Mouse (Mus musculus): ENCODE measurements around the gene Cacna2d2. TPM values are rescaled to one million over a fixed set of nuclear protein-coding genes. Genes with fewer than 3 reads are reported as not detected.

Cacna2d2 gene
- polyA plus RNA-seq, 1 experiment: not detected

GRCm38 (mm10) chr9:107526198-107527026 is 127.0 kb downstream of the Cacna2d2 start:
- Histone ChIP-seq H3K36me3 (ENCODE audit: control insufficient read depth) (no peaks in the 10 kb centered on the region), H3K4me3 (replicated peaks) (peak overlapping the region; percentile 51), H3K27me3 (ENCODE audit: control insufficient read depth) (peaks cover 53% of the 10 kb centered on the region), H3K9me3 (ENCODE audit: control insufficient read depth, low read length) (peaks cover 3% of the 10 kb centered on the region; the same call in 1 of the 2 replicates), H3K4me1 (ENCODE audit: control insufficient read depth) (peaks cover 19% of the 10 kb centered on the region)
- TF ChIP-seq TAL1 (IDR thresholded peaks at IDR 0.05; ENCODE audit: low read length): no peak
- no peak for TF ChIP-seq GATA1 (IDR thresholded peaks at IDR 0.05; ENCODE audit: low read length)

GRCm38 (mm10) chr9:107533791-107534407 is 134.5 kb downstream of the Cacna2d2 start, which contains the start of gene Tmem115:
Gene Tmem115, plus strand, starts transcription at chr9:107533945.
- peaks cover 3% of the 10 kb centered on the region; the same call in 1 of the 2 replicates for H3K27me3 ChIP-seq (ENCODE audit: control insufficient read depth)
- H3K4me1 ChIP-seq (ENCODE audit: control insufficient read depth): peaks cover 54% of the 10 kb centered on the region
- peaks cover 32% of the 10 kb centered on the region for H3K36me3 ChIP-seq (ENCODE audit: control insufficient read depth)
- peak within 1 kb of the TSS; percentile 70 for H3K4me3 ChIP-seq (replicated peaks)
- no peak for TF ChIP-seq TAL1 (IDR thresholded peaks at IDR 0.05; ENCODE audit: low read length)
- no peaks in the 10 kb centered on the region for H3K9me3 ChIP-seq (ENCODE audit: control insufficient read depth, low read length)

- Histone ChIP-seq H3K27me3 (ENCODE audit: control insufficient read depth) (peaks cover 3% of the 10 kb centered on the region; the same call in 1 of the 2 replicates), H3K36me3 (ENCODE audit: control insufficient read depth) (peaks cover 39% of the 10 kb centered on the region), H3K4me3 (replicated peaks) (peak overlapping the region; percentile 70), H3K9me3 (ENCODE audit: control insufficient read depth, low read length) (no peaks in the 10 kb centered on the region), H3K4me1 (ENCODE audit: control insufficient read depth) (peaks cover 55% of the 10 kb centered on the region)
- TF ChIP-seq GATA1 (IDR thresholded peaks at IDR 0.05; ENCODE audit: low read length) (no peak), TAL1 (IDR thresholded peaks at IDR 0.05; ENCODE audit: low read length) (no peak)
Observed at GRCm38 (mm10) chr9:107534408-107535202, 135.2 kb downstream of the Cacna2d2 start.

GRCm38 (mm10) chr9:107538231-107538630 is 138.8 kb downstream of the Cacna2d2 start:
- H3K4me1 ChIP-seq (ENCODE audit: control insufficient read depth): peaks cover 86% of the 10 kb centered on the region
- H3K4me3 ChIP-seq (replicated peaks): no peak overlapping the region
- H3K36me3 ChIP-seq (ENCODE audit: control insufficient read depth): peaks cover 48% of the 10 kb centered on the region
- no peaks in the 10 kb centered on the region for H3K9me3 ChIP-seq (ENCODE audit: control insufficient read depth, low read length)
- H3K27me3 ChIP-seq (ENCODE audit: control insufficient read depth): no peaks in the 10 kb centered on the region
- TF ChIP-seq TAL1 (IDR thresholded peaks at IDR 0.05; ENCODE audit: low read length) (no peak), GATA1 (IDR thresholded peaks at IDR 0.05; ENCODE audit: low read length) (no peak)

- H3K9me3 ChIP-seq (ENCODE audit: control insufficient read depth, low read length): no peaks in the 10 kb centered on the region
- no peak overlapping the region for H3K4me3 ChIP-seq (replicated peaks)
- peaks cover 83% of the 10 kb centered on the region for H3K4me1 ChIP-seq (ENCODE audit: control insufficient read depth)
- peaks cover 48% of the 10 kb centered on the region for H3K36me3 ChIP-seq (ENCODE audit: control insufficient read depth)
- TF ChIP-seq GATA1 (IDR thresholded peaks at IDR 0.05; ENCODE audit: low read length) (no peak), TAL1 (IDR thresholded peaks at IDR 0.05; ENCODE audit: low read length) (no peak)
- H3K27me3 ChIP-seq (ENCODE audit: control insufficient read depth): no peaks in the 10 kb centered on the region
Observed at GRCm38 (mm10) chr9:107538711-107539110, 139.3 kb downstream of the Cacna2d2 start.

GRCm38 (mm10) chr9:107539940-107540339 is 140.5 kb downstream of the Cacna2d2 start:
- peaks cover 59% of the 10 kb centered on the region for H3K36me3 ChIP-seq (ENCODE audit: control insufficient read depth)
- peaks cover 2% of the 10 kb centered on the region; the same call in 1 of the 2 replicates for H3K9me3 ChIP-seq (ENCODE audit: control insufficient read depth, low read length)
- H3K4me1 ChIP-seq (ENCODE audit: control insufficient read depth): peaks cover 72% of the 10 kb centered on the region
- H3K4me3 ChIP-seq (replicated peaks): no peak overlapping the region
- H3K27me3 ChIP-seq (ENCODE audit: control insufficient read depth): no peaks in the 10 kb centered on the region
- TF ChIP-seq TAL1 (IDR thresholded peaks at IDR 0.05; ENCODE audit: low read length) (no peak), GATA1 (IDR thresholded peaks at IDR 0.05; ENCODE audit: low read length) (no peak)

GRCm38 (mm10) chr9:107540420-107540819 is 141.0 kb downstream of the Cacna2d2 start:
- H3K4me3 ChIP-seq (replicated peaks): no peak overlapping the region
- peaks cover 2% of the 10 kb centered on the region; the same call in 1 of the 2 replicates for H3K9me3 ChIP-seq (ENCODE audit: control insufficient read depth, low read length)
- H3K27me3 ChIP-seq (ENCODE audit: control insufficient read depth): no peaks in the 10 kb centered on the region
- peaks cover 64% of the 10 kb centered on the region for H3K36me3 ChIP-seq (ENCODE audit: control insufficient read depth)
- peaks cover 72% of the 10 kb centered on the region for H3K4me1 ChIP-seq (ENCODE audit: control insufficient read depth)
- TF ChIP-seq GATA1 (IDR thresholded peaks at IDR 0.05; ENCODE audit: low read length) (no peak), TAL1 (IDR thresholded peaks at IDR 0.05; ENCODE audit: low read length) (no peak)

GRCm38 (mm10) chr9:107541005-107541404 is 141.6 kb downstream of the Cacna2d2 start:
- H3K9me3 ChIP-seq (ENCODE audit: control insufficient read depth, low read length): peaks cover 2% of the 10 kb centered on the region; the same call in 1 of the 2 replicates
- H3K36me3 ChIP-seq (ENCODE audit: control insufficient read depth): peaks cover 59% of the 10 kb centered on the region
- H3K27me3 ChIP-seq (ENCODE audit: control insufficient read depth): no peaks in the 10 kb centered on the region
- peaks cover 72% of the 10 kb centered on the region for H3K4me1 ChIP-seq (ENCODE audit: control insufficient read depth)
- TF ChIP-seq GATA1 (IDR thresholded peaks at IDR 0.05; ENCODE audit: low read length) (no peak), TAL1 (IDR thresholded peaks at IDR 0.05; ENCODE audit: low read length) (no peak)
- peak overlapping the region; percentile 84 for H3K4me3 ChIP-seq (replicated peaks)
